Mouse (Mus musculus) urinary bladder, adult 2 months (tissue): ENCODE data around the gene Ndufb3. TPM values are rescaled to one million over a fixed set of nuclear protein-coding genes. Genes with fewer than 3 reads are reported as not detected.
"Not testable (repeated sequence)": the region's sequence is repeated elsewhere in the genome, so short reads cannot be mapped to it uniquely, and the experiment has no call there.

Source experiments
- DNase-seq: peaks from one replicate; pipeline ENCODE4 v3.0.0; 2022; ENCODE audit warnings: low spot score
- polyA plus RNA-seq: library from polyadenylated mRNA; depleted of rRNA; stranded (reverse); fragments of >200 nt; gene quantifications from 2 replicates; pipeline ENCODE4 v1.2.3, GENCODE M21; 2012; rRNA removed

The Ndufb3 gene
- polyA plus RNA-seq, 1 experiment: 214 TPM

DNA sequence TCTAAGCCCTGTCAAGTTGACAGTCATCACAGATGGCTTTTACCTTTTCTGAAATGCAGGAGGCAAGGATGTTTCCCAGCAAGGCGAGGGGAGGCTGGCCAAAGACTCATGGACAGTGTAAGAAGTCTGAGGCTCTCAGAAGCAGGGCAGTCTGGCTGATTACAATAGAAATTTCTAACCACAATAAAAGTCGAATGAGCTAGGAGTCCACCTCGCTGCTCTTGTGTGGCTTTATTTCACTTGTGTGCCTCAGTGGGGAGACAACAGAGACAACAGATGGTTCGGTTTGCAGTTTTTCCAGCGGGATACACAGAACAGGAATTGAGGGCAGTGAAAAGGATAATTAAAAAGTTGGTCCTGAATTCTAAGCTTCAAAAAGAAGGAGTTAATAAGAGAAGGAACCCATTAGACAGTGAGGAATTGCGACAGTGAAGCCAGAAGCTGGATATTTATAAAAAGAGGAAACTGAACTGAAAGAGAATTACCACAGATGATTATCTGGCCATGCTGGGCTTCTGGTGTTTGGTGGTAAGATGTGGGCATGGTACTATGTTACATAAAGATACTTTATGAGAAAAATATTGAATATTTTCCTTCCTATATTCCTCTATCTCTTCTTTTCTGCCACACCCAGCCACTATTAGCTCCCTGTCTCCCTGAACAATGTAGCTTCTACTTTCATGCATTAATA is 31.9 kb downstream of the Ndufb3 start:
- no peak for DNase-seq

GRCm38 (mm10) chr1:58618766-58619165 is 32.6 kb downstream of the Ndufb3 start:
- DNase-seq: no peak

DNA sequence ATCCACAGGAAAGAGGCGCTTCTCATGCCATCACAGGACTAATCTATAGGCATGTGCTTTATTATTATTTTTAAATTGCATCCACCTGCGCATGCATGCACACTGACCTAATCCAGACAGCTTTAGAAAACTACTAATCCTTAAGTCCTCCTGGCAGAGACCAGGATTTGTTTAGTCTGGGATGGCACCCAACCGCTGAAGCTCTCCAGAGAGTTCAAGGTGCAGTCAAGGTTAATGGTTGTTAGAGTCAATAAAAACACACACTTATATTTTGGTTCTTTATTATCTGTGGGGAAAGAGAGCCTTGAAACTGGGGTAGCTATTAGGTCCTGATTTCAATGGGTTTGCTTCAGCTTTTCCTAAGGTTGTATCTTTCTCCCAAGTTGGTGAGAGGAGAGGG is 35.1 kb downstream of the Ndufb3 start:
- no peak for DNase-seq

DNA sequence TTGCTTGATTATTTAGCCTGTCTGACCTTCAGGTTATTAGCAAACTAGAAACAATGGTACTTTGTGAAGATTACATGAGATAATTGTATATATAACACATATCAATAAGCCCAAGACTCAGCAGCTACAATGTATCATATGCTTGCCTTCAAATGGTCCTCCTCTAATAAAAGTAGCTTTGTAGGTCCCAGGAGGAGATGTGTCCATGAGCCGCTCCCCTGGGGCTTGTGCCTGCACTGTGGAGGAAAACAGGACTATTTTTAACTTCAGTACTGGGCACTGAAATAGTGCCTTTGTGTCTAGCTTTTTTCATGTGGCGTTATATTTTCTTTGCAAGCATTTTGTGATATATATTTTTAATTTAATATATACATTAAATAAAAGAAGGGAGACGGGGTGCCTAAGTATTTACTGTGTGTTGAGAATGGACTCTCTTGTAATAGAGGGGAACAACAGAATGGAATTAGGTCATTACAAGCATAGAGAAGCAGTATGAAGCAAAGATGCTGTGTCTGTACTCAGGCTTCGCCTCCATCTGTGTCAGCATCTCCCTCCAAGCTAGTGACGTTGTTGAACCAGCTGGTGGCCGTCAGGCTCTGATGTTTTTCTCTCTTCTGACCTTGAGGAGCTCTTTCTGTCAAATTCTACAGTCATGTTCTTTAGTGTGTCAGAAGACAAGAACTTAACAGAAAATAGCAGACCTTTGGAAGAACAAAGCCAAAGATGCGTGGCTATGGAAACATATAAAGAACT is 36.0 kb downstream of the Ndufb3 start:
- no peak for DNase-seq

- not testable (repeated sequence) for DNase-seq
These were observed 42.7 kb downstream of the Ndufb3 start for GRCm38 (mm10) chr1:58628847-58629246.

Other genes starting within 250 kb of the Ndufb3 start
- 63.2 and 69.3 TPM in 2 replicates for gene Bzw1, start 193.5 kb upstream of the Ndufb3 start, polyA plus RNA-seq
- gene Clk1, start 162.3 kb upstream of the Ndufb3 start, polyA plus RNA-seq: 320 and 406 TPM in 2 replicates
- 22.2 and 22.5 TPM in 2 replicates for gene Nif3l1, start 141.2 kb upstream of the Ndufb3 start, polyA plus RNA-seq
- gene Ppil3, start 140.9 kb upstream of the Ndufb3 start, polyA plus RNA-seq: 32.4 and 33.3 TPM in 2 replicates
- gene Orc2, start 81.3 kb upstream of the Ndufb3 start, polyA plus RNA-seq: 15.0 and 15.9 TPM in 2 replicates
- gene Fam126b, start 61 bp upstream of the Ndufb3 start, polyA plus RNA-seq: 5.3 and 5.7 TPM in 2 replicates
- gene Als2cr12, start 109.6 kb downstream of the Ndufb3 start, polyA plus RNA-seq: 0.66 and 0.83 TPM in 2 replicates
- gene Cflar, start 125.1 kb downstream of the Ndufb3 start, polyA plus RNA-seq: 41.1 and 43.4 TPM in 2 replicates
- gene Casp8, start 209.0 kb downstream of the Ndufb3 start, polyA plus RNA-seq: 16.2 and 20.7 TPM in 2 replicates